Mouse (Mus musculus) thymus, adult 2 months (tissue): ENCODE data around the gene Mmadhc.

Source experiments
- CTCF ChIP-seq: fragments of 200-500 bp; IDR thresholded peaks from 2 replicates; pipeline ENCODE4 v1.5.1; 2012; ENCODE audit warnings: mild to moderate bottlenecking, control low read depth, low read length, moderate library complexity, borderline replicate concordance; ENCODE audit not compliant: control insufficient read depth, poor library complexity, insufficient read depth; ENCODE audit errors: extremely low read depth
- POLR2A ChIP-seq: fragments of 200-500 bp; IDR thresholded peaks from 2 replicates; pipeline ENCODE4 v1.6.1; 2012; ENCODE audit warnings: mild to moderate bottlenecking, low read length, control low read depth, moderate library complexity; ENCODE audit not compliant: control insufficient read depth, poor library complexity, insufficient read depth; ENCODE audit errors: extremely low read depth

GRCm38 (mm10) chr2:50294084-50294483, 2.5 kb downstream of the Mmadhc start:
- TF ChIP-seq POLR2A (no peak), CTCF (no peak)
